11 mouse cellular contexts compared by ENCODE assay signal in genomic region chr2:6546462-6547138, GRCm38 (mm10).
A peak's percentile ranks its signal among the peaks of the same experiment; 100 is the strongest.
DNase-seq lines count a peak whose midpoint lies in the region; ATAC-seq lines count a peak whose summit lies in the region.
"Had no signal": no experiment of that assay in that cellular context is flagged by ENCODE, and none has a peak within 500 bp of the region (broad histone marks: within the 10 kb centered on the region; RNA-seq: fewer than 3 reads in every experiment).

No protein-coding gene starts in this region.

- H3K27ac ChIP-seq in kidney, embryonic 16.5 days (ENCODE audit: low read length) = peak overlapping the region; percentile 70; the same call in 1 of the 2 replicates
- peak overlapping the region; percentile 89 for H3K27ac ChIP-seq in forebrain, embryonic 11.5 days (ENCODE audit: low read depth, low read length)
- peak overlapping the region; percentile 52 for H3K27ac ChIP-seq in hindbrain, embryonic 15.5 days (replicated peaks)
- peak overlapping the region; percentile 56 for H3K27ac ChIP-seq in neural tube, embryonic 15.5 days (replicated peaks)

- no peaks in the 10 kb centered on the region for H3K36me3 ChIP-seq in kidney, embryonic 16.5 days (ENCODE audit: insufficient read depth, low read length)
- no peaks in the 10 kb centered on the region for H3K36me3 ChIP-seq in forebrain, embryonic 11.5 days (ENCODE audit: control insufficient read depth, insufficient read depth, low read length)
- H3K36me3 ChIP-seq in hindbrain, embryonic 15.5 days = peaks cover 8% of the 10 kb centered on the region
- no peaks in the 10 kb centered on the region for H3K36me3 ChIP-seq in neural tube, embryonic 15.5 days
- H3K36me3 ChIP-seq: G1E had no signal

- H3K9ac ChIP-seq in kidney, embryonic 16.5 days (replicated peaks; ENCODE audit: low read length) = no peak overlapping the region
- H3K9ac ChIP-seq in forebrain, embryonic 11.5 days (ENCODE audit: low read length) = peak overlapping the region; percentile 43; the same call in 1 of the 2 replicates
- H3K9ac ChIP-seq in hindbrain, embryonic 15.5 days = no peak overlapping the region
- H3K9ac ChIP-seq in neural tube, embryonic 15.5 days (replicated peaks) = no peak overlapping the region

- no peak for DNase-seq in kidney, adult 8-10 months
- peak; percentile 58 for DNase-seq in forebrain, embryonic 11.5 days (ENCODE audit: low spot score)
- no peak for DNase-seq in urinary bladder, postnatal 4 days (ENCODE audit: low spot score in 2 of 2)
- no peak for DNase-seq in testis, postnatal 10 days (ENCODE audit: low spot score)
- DNase-seq: adrenal gland, postnatal 10 days; gastrocnemius, postnatal 14 days; lung, postnatal 10 days had no signal

- H3K4me3 ChIP-seq in kidney, embryonic 16.5 days (ENCODE audit: low read length) = no peak overlapping the region
- no peak overlapping the region for H3K4me3 ChIP-seq in forebrain, embryonic 11.5 days (ENCODE audit: low read depth, low read length)
- H3K4me3 ChIP-seq in hindbrain, embryonic 15.5 days = no peak overlapping the region
- no peak overlapping the region for H3K4me3 ChIP-seq in neural tube, embryonic 15.5 days (replicated peaks)

- 0 out of 2 replicates have a peak overlapping the region, but pooled peaks have one; percentile 15 for H3K4me2 ChIP-seq in kidney, embryonic 16.5 days (replicated peaks; ENCODE audit: low read depth, low read length)
- H3K4me2 ChIP-seq in forebrain, embryonic 11.5 days (ENCODE audit: low read depth, low read length, severe bottlenecking) = peak overlapping the region; percentile 9; the same call in 1 of the 2 replicates
- H3K4me2 ChIP-seq in hindbrain, embryonic 15.5 days = no peak overlapping the region
- H3K4me2 ChIP-seq in neural tube, embryonic 15.5 days = no peak overlapping the region

- ATAC-seq in kidney, embryonic 16.5 days (ENCODE audit: low FRiP score, low TSS enrichment) = no peak; the same call in 1 of the 2 replicates
- ATAC-seq in forebrain, embryonic 11.5 days (replicated peaks; ENCODE audit: low FRiP score) = peak; percentile 85
- peak; percentile 27; the same call in 1 of the 2 replicates for ATAC-seq in hindbrain, embryonic 15.5 days (ENCODE audit: low FRiP score, low read depth)
- peak; percentile 12; the same call in 1 of the 2 replicates for ATAC-seq in neural tube, embryonic 15.5 days (ENCODE audit: low FRiP score)

- H3K27me3 ChIP-seq in kidney, embryonic 16.5 days (ENCODE audit: insufficient read depth, low read length) = no peaks in the 10 kb centered on the region
- H3K27me3 ChIP-seq in forebrain, embryonic 11.5 days (ENCODE audit: control insufficient read depth, insufficient read depth, low read length) = no peaks in the 10 kb centered on the region
- H3K27me3 ChIP-seq in hindbrain, embryonic 15.5 days = no peaks in the 10 kb centered on the region
- H3K27me3 ChIP-seq in neural tube, embryonic 15.5 days (replicated peaks) = no peaks in the 10 kb centered on the region

- peaks cover 8% of the 10 kb centered on the region; the same call in 1 of the 2 replicates for H3K4me1 ChIP-seq in kidney, embryonic 16.5 days (ENCODE audit: insufficient read depth, low read length)
- peaks cover 10% of the 10 kb centered on the region; the same call in 1 of the 2 replicates for H3K4me1 ChIP-seq in forebrain, embryonic 11.5 days (replicated peaks; ENCODE audit: control insufficient read depth, insufficient read depth, low read length)
- H3K4me1 ChIP-seq in hindbrain, embryonic 15.5 days (replicated peaks) = peaks cover 22% of the 10 kb centered on the region
- H3K4me1 ChIP-seq in neural tube, embryonic 15.5 days = peaks cover 19% of the 10 kb centered on the region

- 42% methylated on average over 14 of the region's 14 CpGs for WGBS in kidney, embryonic 16.5 days
- 27% methylated on average over 14 of the region's 14 CpGs for WGBS in forebrain, embryonic 11.5 days
- 21% methylated on average over 14 of the region's 14 CpGs for WGBS in hindbrain, embryonic 15.5 days
- WGBS in neural tube, embryonic 15.5 days = 21% methylated on average over 14 of the region's 14 CpGs

- H3K9me3 ChIP-seq in kidney, embryonic 16.5 days (ENCODE audit: low read length) = no peaks in the 10 kb centered on the region
- no peaks in the 10 kb centered on the region for H3K9me3 ChIP-seq in forebrain, embryonic 11.5 days (ENCODE audit: control insufficient read depth, low read length)
- H3K9me3 ChIP-seq in hindbrain, embryonic 15.5 days = no peaks in the 10 kb centered on the region
- H3K9me3 ChIP-seq in neural tube, embryonic 15.5 days (replicated peaks) = no peaks in the 10 kb centered on the region
- H3K9me3 ChIP-seq: G1E had no signal

Comparison
In these comparisons a context has a peak if more than half of its experiments do, and no peak if none do; other contexts are left out.
1. H3K4me2 ChIP-seq: peak in kidney, embryonic 16.5 days (single experiment) and forebrain, embryonic 11.5 days (single experiment); none in hindbrain, embryonic 15.5 days (single experiment) and neural tube, embryonic 15.5 days (single experiment).
2. Peak in every context shown above with its lines, with median percentiles within 50 percentile points of each other: H3K27ac ChIP-seq.